Mouse (Mus musculus) lung, postnatal 14 days (tissue): ENCODE results near the gene Doc2a.
"Not testable (repeated sequence)": the region's sequence is repeated elsewhere in the genome, so short reads cannot be mapped to it uniquely, and the experiment has no call there.

ENCODE experiments used
- DNase-seq: peaks from one replicate; pipeline ENCODE4 v3.0.0; 2021

Gene Doc2a

GRCm38 (mm10) chr7:126877239-126877638, 30.0 kb downstream of the Doc2a start:
- DNase-seq, result no peak

GRCm38 (mm10) chr7:126881040-126881439, 33.8 kb downstream of the Doc2a start:
- peak; percentile 61 for DNase-seq

- no peak for DNase-seq
Observed at GRCm38 (mm10) chr7:126883731-126884181, 36.5 kb downstream of the Doc2a start.

- peak; percentile 98 for DNase-seq
Observed at GRCm38 (mm10) chr7:126884286-126885164, 37.3 kb downstream of the Doc2a start, which contains the start of gene Taok2. Gene Taok2 (minus strand): TSS chr7:126884703.

GRCm38 (mm10) chr7:126887281-126887680, 40.1 kb downstream of the Doc2a start:
- DNase-seq, result no peak

- peak; percentile 41 for DNase-seq
Observed at GRCm38 (mm10) chr7:126888852-126889251, 41.6 kb downstream of the Doc2a start.

- DNase-seq, result no peak
Observed at GRCm38 (mm10) chr7:126896912-126897311, 49.7 kb downstream of the Doc2a start.

- DNase-seq, result peak; percentile 31
Observed at GRCm38 (mm10) chr7:126897390-126898101, 50.3 kb downstream of the Doc2a start.

- DNase-seq, result peak; percentile 99
Observed at GRCm38 (mm10) chr7:126898102-126898990, 51.1 kb downstream of the Doc2a start.

GRCm38 (mm10) chr7:126899781-126900180, 52.6 kb downstream of the Doc2a start:
- not testable (repeated sequence) for DNase-seq
